22 mouse cellular contexts compared by ENCODE assay signal in genomic region chr2:127513244-127513643, GRCm38 (mm10). TPM values are rescaled to one million over a fixed set of nuclear protein-coding genes. Genes with fewer than 3 reads are reported as not detected.
A peak's percentile ranks its signal among the peaks of the same experiment; 100 is the strongest.
DNase-seq lines count a peak whose midpoint lies in the region; ATAC-seq and TF ChIP-seq lines count a peak whose summit lies in the region.
"Had no signal": no experiment of that assay in that cellular context is flagged by ENCODE, and none has a peak within 500 bp of the region (broad histone marks: within the 10 kb centered on the region; RNA-seq: fewer than 3 reads in every experiment).

No protein-coding gene starts in this region.

- no peaks in the 10 kb centered on the region for H3K36me3 ChIP-seq in midbrain, embryonic 12.5 days
- no peaks in the 10 kb centered on the region for H3K36me3 ChIP-seq in midbrain, embryonic 15.5 days (replicated peaks)
- no peaks in the 10 kb centered on the region for H3K36me3 ChIP-seq in embryonic facial prominence, embryonic 10.5 days (replicated peaks)
- no peaks in the 10 kb centered on the region for H3K36me3 ChIP-seq in liver, postnatal 0 days (replicated peaks; ENCODE audit: insufficient read depth, low read length)
- H3K36me3 ChIP-seq: liver, embryonic 12.5 days; lung, embryonic 15.5 days had no signal

- peak; percentile 42 to 61 for DNase-seq in cerebellum, postnatal 14 days
- DNase-seq in cerebellum, postnatal 10 days = no peak
- DNase-seq in embryonic facial prominence, embryonic 10.5 days (ENCODE audit: low spot score) = no peak
- DNase-seq in thymus, postnatal 25 days = peak; percentile 36
- DNase-seq in liver, postnatal 0 days = no peak
- no peak for DNase-seq in lung, postnatal 36 days
- DNase-seq: B cell, adult 2 months; cerebellum, adult 11 months; heart, postnatal 14 days; kidney, adult 11 months had no signal

- H3K27me3 ChIP-seq in midbrain, embryonic 12.5 days = no peaks in the 10 kb centered on the region; the same call in 1 of the 2 replicates
- no peaks in the 10 kb centered on the region for H3K27me3 ChIP-seq in midbrain, embryonic 15.5 days (replicated peaks)
- no peaks in the 10 kb centered on the region for H3K27me3 ChIP-seq in embryonic facial prominence, embryonic 10.5 days (replicated peaks; ENCODE audit: low read depth, poor library complexity, severe bottlenecking)
- H3K27me3 ChIP-seq in liver, postnatal 0 days (ENCODE audit: insufficient read depth, low read length) = no peaks in the 10 kb centered on the region
- H3K27me3 ChIP-seq: lung, embryonic 15.5 days had no signal

- peak overlapping the region; percentile 52; the same call in 1 of the 2 replicates for H3K27ac ChIP-seq in midbrain, embryonic 12.5 days (replicated peaks)
- no peak overlapping the region; the same call in 1 of the 2 replicates for H3K27ac ChIP-seq in midbrain, embryonic 15.5 days
- 0 out of 2 replicates have a peak overlapping the region, but pooled peaks have one; percentile 11 for H3K27ac ChIP-seq in embryonic facial prominence, embryonic 10.5 days (replicated peaks)
- no peak overlapping the region for H3K27ac ChIP-seq in liver, postnatal 0 days (ENCODE audit: low read depth)
- H3K27ac ChIP-seq: hindbrain, postnatal 0 days; kidney, postnatal 0 days; left cerebral cortex, adult 2 months; liver, embryonic 12.5 days; lung, embryonic 15.5 days; stomach, postnatal 0 days had no signal

- no peak for ATAC-seq in midbrain, embryonic 12.5 days (ENCODE audit: low FRiP score, low read depth)
- ATAC-seq in midbrain, embryonic 15.5 days (replicated peaks) = no peak
- ATAC-seq in liver, postnatal 0 days = no peak
- ATAC-seq: forebrain, embryonic 16.5 days; hindbrain, postnatal 0 days; liver, embryonic 12.5 days had no signal

- no peak overlapping the region for H3K4me2 ChIP-seq in midbrain, embryonic 12.5 days (replicated peaks)
- H3K4me2 ChIP-seq in midbrain, embryonic 15.5 days = no peak overlapping the region
- H3K4me2 ChIP-seq in liver, postnatal 0 days (ENCODE audit: low read depth, low read length) = no peak overlapping the region
- H3K4me2 ChIP-seq: heart, embryonic 11.5 days; liver, embryonic 12.5 days; lung, embryonic 15.5 days had no signal

- H3K9ac ChIP-seq in midbrain, embryonic 12.5 days (replicated peaks) = no peak overlapping the region
- H3K9ac ChIP-seq in midbrain, embryonic 15.5 days = no peak overlapping the region
- no peak overlapping the region for H3K9ac ChIP-seq in liver, postnatal 0 days (replicated peaks)
- H3K9ac ChIP-seq: liver, embryonic 12.5 days; lung, embryonic 15.5 days had no signal

- no peak for TF ChIP-seq CTCF in liver, postnatal 0 days (IDR thresholded peaks at IDR 0.05; ENCODE audit: low read depth)

- H3K9me3 ChIP-seq in midbrain, embryonic 12.5 days = no peaks in the 10 kb centered on the region
- no peaks in the 10 kb centered on the region for H3K9me3 ChIP-seq in midbrain, embryonic 15.5 days
- no peaks in the 10 kb centered on the region for H3K9me3 ChIP-seq in embryonic facial prominence, embryonic 10.5 days
- no peaks in the 10 kb centered on the region for H3K9me3 ChIP-seq in liver, postnatal 0 days (ENCODE audit: low read length)
- H3K9me3 ChIP-seq: liver, embryonic 12.5 days; lung, embryonic 15.5 days; megakaryocyte, embryonic 14.5 days had no signal

- peaks cover 26% of the 10 kb centered on the region for H3K4me1 ChIP-seq in midbrain, embryonic 12.5 days
- peaks cover 14% of the 10 kb centered on the region for H3K4me1 ChIP-seq in midbrain, embryonic 15.5 days
- peaks cover 28% of the 10 kb centered on the region for H3K4me1 ChIP-seq in embryonic facial prominence, embryonic 10.5 days
- no peaks in the 10 kb centered on the region for H3K4me1 ChIP-seq in liver, postnatal 0 days (ENCODE audit: insufficient read depth)
- H3K4me1 ChIP-seq: liver, embryonic 12.5 days had no signal

- 76% methylated on average over 3 of the region's 3 CpGs for WGBS in midbrain, embryonic 12.5 days
- 41% methylated on average over 3 of the region's 3 CpGs for WGBS in midbrain, embryonic 15.5 days
- 69% methylated on average over 3 of the region's 3 CpGs for WGBS in embryonic facial prominence, embryonic 10.5 days
- 46% methylated on average over 3 of the region's 3 CpGs for WGBS in liver, postnatal 0 days (ENCODE audit: insufficient replicate concordance)

- no peak for TF ChIP-seq EP300 in liver, postnatal 0 days (IDR thresholded peaks at IDR 0.05; ENCODE audit: low read depth)

- H3K4me3 ChIP-seq in midbrain, embryonic 12.5 days = no peak overlapping the region
- H3K4me3 ChIP-seq in midbrain, embryonic 15.5 days = no peak overlapping the region
- no peak overlapping the region for H3K4me3 ChIP-seq in embryonic facial prominence, embryonic 10.5 days
- H3K4me3 ChIP-seq in liver, postnatal 0 days (ENCODE audit: low read depth, low read length) = no peak overlapping the region
- H3K4me3 ChIP-seq: erythroblast, embryonic 14.5 days; left cerebral cortex, adult 2 months; liver, embryonic 12.5 days; lung, embryonic 15.5 days; megakaryocyte, embryonic 14.5 days had no signal

RNA-seq across cellular contexts. Expression of gene Kcnip3, which starts 8.7 kb away (rescaled TPM):
- 3.5 and 3.7 TPM in 2 replicates for polyA plus RNA-seq in midbrain, embryonic 12.5 days (2016; fragmentation: Nextera tagmentation; extraction: Ambion mirVana)
- 8.9 and 10.0 TPM in 2 replicates for polyA plus RNA-seq in midbrain, embryonic 15.5 days (2015; fragmentation: Nextera tagmentation; extraction: Ambion mirVana)
- polyA plus RNA-seq in embryonic facial prominence, embryonic 10.5 days (2016; fragmentation: Nextera tagmentation; extraction: Ambion mirVana) = 1.8 TPM in 2 replicates
- 0.23 and 0.43 TPM in 2 replicates for polyA plus RNA-seq in liver, postnatal 0 days (2015; fragmentation: Nextera tagmentation; extraction: Ambion mirVana)

RNA-seq across cellular contexts. Expression of gene Prom2, which starts 28.0 kb away (rescaled TPM):
- 0.31 and 0.62 TPM in 2 replicates for polyA plus RNA-seq in midbrain, embryonic 12.5 days (2016; fragmentation: Nextera tagmentation; extraction: Ambion mirVana)
- polyA plus RNA-seq in midbrain, embryonic 15.5 days (2015; fragmentation: Nextera tagmentation; extraction: Ambion mirVana) = 0.06 and 0.14 TPM in 2 replicates
- polyA plus RNA-seq in embryonic facial prominence, embryonic 10.5 days (2016; fragmentation: Nextera tagmentation; extraction: Ambion mirVana) = 3.0 and 3.3 TPM in 2 replicates
- polyA plus RNA-seq in liver, postnatal 0 days (2015; fragmentation: Nextera tagmentation; extraction: Ambion mirVana) = not detected in 2 replicates
- polyA plus RNA-seq: erythroblast, embryonic 14.5 days; forebrain, embryonic 16.5 days; heart, embryonic 11.5 days; liver, embryonic 12.5 days had no signal

Comparison
In these comparisons a context has a peak if more than half of its experiments do, and no peak if none do; other contexts are left out.
1. DNase-seq: peak in cerebellum, postnatal 14 days (2 of 2) and thymus, postnatal 25 days (single experiment); none in cerebellum, postnatal 10 days (0 of 2), embryonic facial prominence, embryonic 10.5 days (single experiment), liver, postnatal 0 days (single experiment) and lung, postnatal 36 days (single experiment).
2. H3K27ac ChIP-seq: peak in midbrain, embryonic 12.5 days (single experiment) and embryonic facial prominence, embryonic 10.5 days (single experiment); none in midbrain, embryonic 15.5 days (single experiment) and liver, postnatal 0 days (single experiment).